Mouse (Mus musculus) intestine, embryonic 16.5 days (tissue): ENCODE results near the gene Cdh15. TPM values are rescaled to one million over a fixed set of nuclear protein-coding genes. Genes with fewer than 3 reads are reported as not detected.

Experiments
- ATAC-seq: fragments of 200-750 bp; cut with Nextera tagmentation; 2 replicates; pipeline ENCODE4 v1.8.0; 2017; ENCODE audit warnings: moderate TSS enrichment, moderate library complexity
- H3K27ac ChIP-seq: fragments of 300-500 bp; sonication (generic); 2 replicates; pipeline ENCODE4 v1.5.1; 2014; ENCODE audit warnings: mild to moderate bottlenecking, low read length
- H3K27me3 ChIP-seq: fragments of 300-500 bp; sonication (generic); replicated peaks from 2 replicates; pipeline ENCODE4 v1.6.1; 2014; ENCODE audit warnings: low read length, control low read depth, mixed read lengths; ENCODE audit not compliant: control insufficient read depth, insufficient read depth
- H3K36me3 ChIP-seq: fragments of 300-500 bp; sonication (generic); 2 replicates; pipeline ENCODE4 v1.6.1; 2014; ENCODE audit warnings: low read length, control low read depth; ENCODE audit not compliant: control insufficient read depth, insufficient read depth
- H3K4me1 ChIP-seq: fragments of 300-500 bp; sonication (generic); 2 replicates; pipeline ENCODE4 v1.6.1; 2014; ENCODE audit warnings: low read length, control low read depth, mixed read lengths; ENCODE audit not compliant: control insufficient read depth, insufficient read depth
- H3K4me2 ChIP-seq: fragments of 300-500 bp; sonication (generic); 2 replicates; pipeline ENCODE4 v1.6.1; 2014; ENCODE audit warnings: low read depth, low read length, control low read depth
- H3K4me3 ChIP-seq: fragments of 300-500 bp; sonication (generic); 2 replicates; pipeline ENCODE4 v1.5.1; 2014; ENCODE audit warnings: mild to moderate bottlenecking, low read length
- H3K9ac ChIP-seq: fragments of 300-500 bp; sonication (generic); 2 replicates; pipeline ENCODE4 v1.6.1; 2014; ENCODE audit warnings: low read depth, low read length
- H3K9me3 ChIP-seq: fragments of 300-500 bp; sonication (generic); 2 replicates; pipeline ENCODE4 v1.6.1; 2016; ENCODE audit warnings: low read length, control low read depth; ENCODE audit not compliant: control insufficient read depth
- WGBS: fragments of 180-500 bp; shearing (Covaris S2); extraction: QIAGEN DNeasy Blood & Tissue Kit; methylation state at CpG from one replicate; pipeline ENCODE4 v1.1.7; 2014; 5-methylcytosine and 5-hydroxymethylcytosine counted together
- polyA plus RNA-seq: library from polyadenylated mRNA; unstranded; fragments of >200 nt; fragmentation: Nextera tagmentation; extraction: Ambion mirVana; gene quantifications from 2 replicates; pipeline ENCODE4 v1.2.1, GENCODE M21; 2015

The Cdh15 gene
- polyA plus RNA-seq, 1 experiment from 2014 or later: 0.24 TPM

DNA sequence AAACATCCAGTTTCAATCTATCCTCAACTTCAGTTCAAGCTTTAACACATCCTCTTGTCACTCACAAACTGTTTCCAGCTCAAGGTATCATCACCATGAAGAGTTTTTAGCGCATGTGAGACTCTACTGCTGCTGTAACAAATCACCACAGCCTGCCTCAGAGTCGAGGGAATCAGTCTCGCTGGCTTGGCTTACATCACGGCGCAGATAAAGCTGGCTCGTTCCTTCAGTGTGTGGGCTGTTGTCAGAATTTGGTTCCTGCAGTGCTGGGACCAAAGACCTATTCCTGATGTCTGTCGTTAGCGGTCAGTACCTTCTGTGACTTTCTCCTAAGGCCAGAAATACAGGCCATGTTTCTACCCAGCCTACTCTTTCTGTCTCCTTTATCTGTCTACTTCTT, 49.4 kb downstream of the Cdh15 start:
- H3K27ac ChIP-seq: no peak overlapping the region
- H3K4me3 ChIP-seq: no peak overlapping the region
- 93% methylated on average over 8 of the region's 8 CpGs for WGBS
- H3K4me2 ChIP-seq: no peak overlapping the region
- peaks cover 14% of the 10 kb centered on the region for H3K36me3 ChIP-seq
- H3K9ac ChIP-seq: no peak overlapping the region
- no peaks in the 10 kb centered on the region for H3K9me3 ChIP-seq
- H3K4me1 ChIP-seq: no peaks in the 10 kb centered on the region
- H3K27me3 ChIP-seq: no peaks in the 10 kb centered on the region
- no peak for ATAC-seq

DNA sequence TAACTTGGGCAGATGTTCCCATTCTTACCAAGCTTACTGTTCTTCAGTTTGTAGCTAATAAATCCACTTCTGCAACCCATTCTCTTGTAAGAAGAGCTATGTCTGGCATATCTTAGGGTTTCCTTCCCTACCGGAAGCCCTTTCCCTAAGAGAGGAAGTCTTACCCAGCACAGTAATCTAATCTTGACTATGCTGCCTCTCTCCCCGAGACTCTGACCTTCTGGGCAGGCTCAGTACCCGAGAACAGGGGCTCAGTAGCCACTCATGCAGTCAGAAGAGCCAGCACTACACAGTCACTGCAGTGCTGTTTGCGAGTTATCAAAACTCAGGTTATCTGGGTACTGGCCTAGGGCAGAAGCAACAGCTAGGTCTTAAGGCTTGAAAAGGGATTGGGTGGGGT, 50.3 kb downstream of the Cdh15 start:
- Histone ChIP-seq H3K4me2 (no peak overlapping the region), H3K4me1 (no peaks in the 10 kb centered on the region), H3K27ac (no peak overlapping the region), H3K27me3 (no peaks in the 10 kb centered on the region), H3K9me3 (no peaks in the 10 kb centered on the region), H3K36me3 (peaks cover 14% of the 10 kb centered on the region), H3K4me3 (no peak overlapping the region), H3K9ac (no peak overlapping the region)
- ATAC-seq: no peak
- 85% methylated on average over 4 of the region's 4 CpGs for WGBS

DNA sequence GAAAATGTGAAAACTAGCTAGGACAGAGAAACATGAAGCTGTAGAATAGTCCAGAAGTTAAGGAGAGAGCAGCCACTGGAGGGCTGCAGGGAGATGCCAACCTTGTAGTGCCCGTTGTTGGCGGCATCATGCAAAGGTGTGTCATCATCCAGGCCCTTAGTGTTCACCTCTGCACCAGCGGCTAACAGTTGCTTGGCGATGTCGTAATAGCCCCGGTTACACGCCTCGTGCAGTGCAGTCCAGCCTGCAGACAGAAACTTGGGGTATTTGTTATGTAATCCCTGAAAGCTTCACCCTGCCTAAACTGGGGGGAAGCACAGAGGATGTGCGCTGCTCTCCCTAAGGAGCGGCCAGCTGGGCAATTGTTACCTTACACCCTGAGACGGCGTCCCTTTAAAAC, 50.7 kb downstream of the Cdh15 start:
- Histone ChIP-seq H3K4me2 (no peak overlapping the region), H3K27me3 (no peaks in the 10 kb centered on the region), H3K9me3 (no peaks in the 10 kb centered on the region), H3K9ac (no peak overlapping the region), H3K36me3 (peaks cover 14% of the 10 kb centered on the region), H3K27ac (no peak overlapping the region), H3K4me3 (no peak overlapping the region), H3K4me1 (no peaks in the 10 kb centered on the region)
- ATAC-seq: no peak
- 89% methylated on average over 12 of the region's 12 CpGs for WGBS

GRCm38 (mm10) chr8:122899085-122899484, 51.3 kb downstream of the Cdh15 start:
- Histone ChIP-seq H3K9ac (no peak overlapping the region), H3K4me1 (no peaks in the 10 kb centered on the region), H3K27ac (no peak overlapping the region), H3K27me3 (no peaks in the 10 kb centered on the region), H3K9me3 (no peaks in the 10 kb centered on the region), H3K36me3 (peaks cover 14% of the 10 kb centered on the region), H3K4me3 (no peak overlapping the region), H3K4me2 (no peak overlapping the region)
- ATAC-seq: no peak
- 67% methylated on average over 5 of the region's 5 CpGs for WGBS

- Histone ChIP-seq H3K27ac (no peak overlapping the region), H3K4me2 (no peak overlapping the region), H3K4me1 (peaks cover 4% of the 10 kb centered on the region; the same call in 1 of the 2 replicates), H3K9ac (no peak overlapping the region), H3K27me3 (no peaks in the 10 kb centered on the region), H3K36me3 (peaks cover 1% of the 10 kb centered on the region), H3K4me3 (no peak overlapping the region), H3K9me3 (no peaks in the 10 kb centered on the region)
- WGBS: 93% methylated on average over 7 of the region's 7 CpGs
- no peak for ATAC-seq
Measured at GRCm38 (mm10) chr8:122901476-122901875, 53.7 kb downstream of the Cdh15 start.

DNA sequence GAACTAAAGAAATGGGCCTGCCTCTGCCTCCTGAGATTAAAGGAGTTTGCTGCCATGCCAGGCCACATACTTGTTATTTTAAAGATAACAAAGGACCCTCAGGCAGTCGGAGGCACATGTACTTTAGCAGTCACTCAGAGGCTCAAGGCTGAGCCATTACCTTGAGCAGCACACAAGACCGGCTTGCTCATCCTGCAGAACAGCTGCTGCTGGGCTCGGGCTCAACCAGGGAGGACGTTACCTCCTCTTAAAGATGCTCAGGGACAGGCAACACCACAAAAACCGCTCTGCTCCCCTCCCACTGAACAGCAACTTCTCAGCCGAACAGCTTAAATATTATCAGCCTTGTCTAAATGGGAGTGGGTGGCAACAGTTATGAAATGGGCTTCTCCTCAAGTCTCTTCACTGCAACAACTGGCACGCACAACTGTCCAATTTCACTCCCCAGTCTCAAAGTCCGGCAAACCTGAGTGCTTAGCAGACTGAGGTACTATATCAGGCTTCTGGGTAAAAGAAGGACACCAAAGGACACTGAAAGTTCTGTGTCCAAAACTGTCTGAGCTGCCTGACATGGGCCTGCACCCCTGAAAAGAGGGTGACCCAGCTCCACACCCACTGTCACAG, 54.2 kb downstream of the Cdh15 start:
- H3K9ac ChIP-seq: no peak overlapping the region
- H3K4me3 ChIP-seq: no peak overlapping the region
- no peaks in the 10 kb centered on the region for H3K27me3 ChIP-seq
- ATAC-seq: no peak
- 83% methylated on average over 8 of the region's 8 CpGs for WGBS
- H3K36me3 ChIP-seq: no peaks in the 10 kb centered on the region
- no peak overlapping the region for H3K4me2 ChIP-seq
- no peak overlapping the region for H3K27ac ChIP-seq
- no peaks in the 10 kb centered on the region for H3K9me3 ChIP-seq
- H3K4me1 ChIP-seq: peaks cover 4% of the 10 kb centered on the region; the same call in 1 of the 2 replicates

DNA sequence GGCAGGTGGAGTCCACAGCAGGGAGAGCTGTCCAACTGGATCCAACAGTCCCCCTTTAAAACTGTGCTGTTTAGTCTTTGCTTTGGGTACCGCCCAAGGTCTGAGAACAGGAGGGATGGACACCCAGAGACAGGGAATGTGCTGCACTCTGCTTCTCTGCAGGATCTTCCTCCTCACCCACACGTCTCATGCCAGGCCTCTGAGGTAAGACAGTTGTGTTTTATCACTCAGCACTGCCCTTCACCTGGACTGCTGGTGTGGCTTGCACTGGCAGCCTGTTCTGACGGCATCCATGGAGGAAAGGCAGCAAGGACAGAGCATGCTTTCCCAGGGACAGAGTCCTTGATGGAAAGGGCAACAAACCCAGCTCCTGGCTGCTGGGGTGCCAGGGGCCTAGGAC, 54.8 kb downstream of the Cdh15 start:
- Histone ChIP-seq H3K4me2 (no peak overlapping the region), H3K4me3 (no peak overlapping the region), H3K27me3 (no peaks in the 10 kb centered on the region), H3K9me3 (no peaks in the 10 kb centered on the region), H3K36me3 (0 out of 2 replicates have a peak, but pooled peaks cover 2% of the 10 kb centered on the region), H3K4me1 (peaks cover 4% of the 10 kb centered on the region; the same call in 1 of the 2 replicates), H3K27ac (no peak overlapping the region), H3K9ac (no peak overlapping the region)
- no peak for ATAC-seq
- WGBS: 72% methylated on average over 3 of the region's 3 CpGs

GRCm38 (mm10) chr8:122903002-122903401, 55.2 kb downstream of the Cdh15 start:
- no peak overlapping the region for H3K4me2 ChIP-seq
- 0 out of 2 replicates have a peak, but pooled peaks cover 4% of the 10 kb centered on the region for H3K36me3 ChIP-seq
- peaks cover 4% of the 10 kb centered on the region; the same call in 1 of the 2 replicates for H3K4me1 ChIP-seq
- no peak for ATAC-seq
- H3K4me3 ChIP-seq: no peak overlapping the region
- 67% methylated on average over 5 of the region's 5 CpGs for whole genome bisulfite sequencing
- no peaks in the 10 kb centered on the region for H3K27me3 ChIP-seq
- H3K9me3 ChIP-seq: no peaks in the 10 kb centered on the region
- no peak overlapping the region for H3K27ac ChIP-seq
- no peak overlapping the region for H3K9ac ChIP-seq

DNA sequence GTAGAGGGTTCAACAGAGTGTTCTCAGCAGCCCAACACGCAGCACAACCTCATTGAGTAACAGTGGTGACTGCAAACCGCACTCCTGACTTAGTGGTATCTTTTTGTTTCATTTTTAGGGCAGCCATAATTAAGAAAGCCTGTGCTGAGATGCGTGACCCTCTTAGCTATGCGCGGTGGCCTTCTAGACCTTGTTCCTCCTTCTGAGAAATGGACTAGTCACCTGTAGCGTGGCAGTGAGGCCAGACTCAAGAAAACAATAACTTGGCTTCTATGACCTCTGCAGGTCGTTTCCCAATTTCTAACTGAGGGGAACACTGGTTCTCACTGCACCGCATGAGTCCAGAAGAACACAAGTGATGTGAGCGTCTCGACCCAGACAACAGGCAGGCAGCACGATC, 56.7 kb downstream of the Cdh15 start:
- no peak overlapping the region for H3K4me2 ChIP-seq
- no peaks in the 10 kb centered on the region for H3K9me3 ChIP-seq
- WGBS: 93% methylated on average over 11 of the region's 11 CpGs
- no peaks in the 10 kb centered on the region for H3K27me3 ChIP-seq
- H3K4me3 ChIP-seq: no peak overlapping the region
- no peak overlapping the region for H3K27ac ChIP-seq
- H3K4me1 ChIP-seq: peaks cover 4% of the 10 kb centered on the region; the same call in 1 of the 2 replicates
- H3K9ac ChIP-seq: no peak overlapping the region
- no peak for ATAC-seq
- H3K36me3 ChIP-seq: 0 out of 2 replicates have a peak, but pooled peaks cover 7% of the 10 kb centered on the region

GRCm38 (mm10) chr8:122905346-122905745, 57.6 kb downstream of the Cdh15 start:
- Histone ChIP-seq H3K4me2 (no peak overlapping the region), H3K27ac (no peak overlapping the region), H3K9ac (no peak overlapping the region), H3K36me3 (0 out of 2 replicates have a peak, but pooled peaks cover 7% of the 10 kb centered on the region), H3K4me1 (peaks cover 4% of the 10 kb centered on the region; the same call in 1 of the 2 replicates), H3K27me3 (no peaks in the 10 kb centered on the region), H3K4me3 (no peak overlapping the region), H3K9me3 (no peaks in the 10 kb centered on the region)
- peak; percentile 59 for ATAC-seq
- WGBS: 77% methylated on average over 4 of the region's 4 CpGs
